Mouse (Mus musculus) thymus, adult 18-20 months (tissue): ENCODE results near the gene 2410002F23Rik.
"Not testable (repeated sequence)": the region's sequence is repeated elsewhere in the genome, so short reads cannot be mapped to it uniquely, and the experiment has no call there.

Source experiments
- DNase-seq, 2 experiments: peaks; one replicate each; pipeline ENCODE4 v3.0.0; 2022; ENCODE audit warnings: mixed read lengths in 2 of 2

Gene 2410002F23Rik

DNA sequence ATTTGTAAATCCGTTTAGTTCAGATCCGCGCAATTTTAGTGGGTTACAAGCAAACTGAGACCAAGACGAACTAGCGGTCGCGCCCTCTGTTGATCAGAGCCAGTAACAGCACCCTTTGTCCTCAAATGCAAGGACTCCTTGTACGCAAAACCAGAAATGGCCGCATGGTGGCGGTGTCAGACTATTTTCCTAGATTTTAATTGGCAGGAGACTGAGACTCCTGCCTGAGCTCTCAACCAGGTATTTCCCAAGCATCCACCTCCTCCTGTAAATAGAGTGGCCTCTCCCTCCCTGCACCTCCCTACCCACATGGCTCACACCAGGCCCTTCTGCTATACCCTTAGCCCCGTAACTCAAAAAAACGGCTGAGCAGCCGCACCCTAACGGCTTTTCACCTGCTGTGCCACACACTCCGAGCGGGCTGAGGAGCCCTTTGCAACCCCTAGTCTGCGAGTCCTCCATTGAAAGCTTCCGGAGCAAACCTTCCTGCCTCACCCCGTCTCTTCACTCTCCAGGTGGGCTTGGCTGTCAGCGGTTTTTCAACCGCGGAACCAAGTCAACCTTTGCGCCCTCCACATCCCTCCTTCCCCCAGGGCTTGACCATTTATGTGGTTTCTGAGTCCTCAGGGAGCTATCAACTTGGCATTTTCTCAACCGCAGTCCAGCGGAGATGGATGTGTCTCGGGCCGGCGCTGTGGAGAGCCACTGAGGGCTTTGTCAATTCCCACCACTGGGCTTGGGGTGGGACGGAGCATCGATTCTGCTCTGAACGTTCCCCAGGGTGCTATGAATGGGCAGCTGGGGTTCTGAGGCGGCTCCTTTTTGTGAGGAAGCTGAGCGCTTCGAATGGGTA lies 16.5 kb downstream of the 2410002F23Rik start:
- peak; percentile 75 to 81 for DNase-seq

DNA sequence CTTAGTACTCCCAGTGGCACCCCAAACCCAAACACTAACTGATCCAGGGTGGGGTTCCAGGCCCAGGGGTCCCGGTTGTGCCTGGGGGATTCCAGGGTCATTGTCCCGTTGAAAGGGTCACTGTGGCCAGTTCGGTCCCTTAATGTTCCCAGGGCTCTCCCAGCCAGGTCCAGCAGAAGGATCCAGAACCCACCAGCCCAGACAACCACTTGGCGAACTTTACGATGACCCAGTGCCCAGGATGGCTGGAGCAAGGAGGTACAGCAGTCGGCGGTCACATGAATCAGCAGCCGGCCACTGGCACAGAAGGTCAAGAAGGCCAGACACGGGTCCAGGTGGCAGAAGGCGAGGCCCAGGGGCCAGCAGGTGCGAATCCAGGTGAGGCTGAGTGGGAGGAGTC lies 21.6 kb downstream of the 2410002F23Rik start:
- DNase-seq, result no peak

DNA sequence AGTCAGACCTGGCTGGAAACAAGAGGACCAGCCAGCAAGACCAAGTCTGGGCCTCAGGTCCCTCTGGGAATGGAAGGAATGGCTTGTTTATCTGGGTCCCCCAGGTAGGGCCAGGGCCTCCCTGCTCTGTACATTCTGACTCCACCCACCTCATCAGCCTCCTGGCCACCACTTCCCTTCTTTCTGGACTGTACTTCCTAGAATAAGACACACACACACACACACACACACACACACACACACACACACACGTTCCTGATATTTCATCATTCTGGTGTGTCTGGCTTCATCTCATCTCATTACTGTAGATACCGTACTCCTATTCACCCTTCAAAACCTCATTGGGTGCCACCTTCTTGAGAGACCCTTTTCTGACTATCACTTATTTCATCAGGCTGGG lies 22.9 kb downstream of the 2410002F23Rik start:
- no peak for DNase-seq

DNA sequence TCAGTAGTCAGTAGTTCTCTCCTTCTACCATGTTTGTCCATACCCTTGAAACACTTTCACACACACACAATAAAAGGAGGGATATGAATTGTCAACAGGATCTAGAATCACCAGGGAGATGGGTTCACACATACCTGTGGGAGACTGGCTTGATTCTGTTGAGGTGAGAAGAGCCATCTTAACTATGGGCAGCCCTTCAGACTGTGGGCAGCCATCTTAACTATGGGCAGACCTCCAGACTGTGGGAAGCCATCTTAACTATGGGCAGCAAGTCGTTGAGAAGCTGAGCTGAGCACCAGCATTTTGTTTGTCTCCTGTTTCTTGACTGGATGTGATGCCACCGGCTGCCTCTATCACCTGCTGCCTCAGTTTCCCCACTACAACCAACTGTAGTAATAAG lies 24.8 kb downstream of the 2410002F23Rik start:
- DNase-seq, result no peak

GRCm38 (mm10) chr7:44272546-44272945 lies 26.0 kb downstream of the 2410002F23Rik start:
- DNase-seq, result no peak

DNA sequence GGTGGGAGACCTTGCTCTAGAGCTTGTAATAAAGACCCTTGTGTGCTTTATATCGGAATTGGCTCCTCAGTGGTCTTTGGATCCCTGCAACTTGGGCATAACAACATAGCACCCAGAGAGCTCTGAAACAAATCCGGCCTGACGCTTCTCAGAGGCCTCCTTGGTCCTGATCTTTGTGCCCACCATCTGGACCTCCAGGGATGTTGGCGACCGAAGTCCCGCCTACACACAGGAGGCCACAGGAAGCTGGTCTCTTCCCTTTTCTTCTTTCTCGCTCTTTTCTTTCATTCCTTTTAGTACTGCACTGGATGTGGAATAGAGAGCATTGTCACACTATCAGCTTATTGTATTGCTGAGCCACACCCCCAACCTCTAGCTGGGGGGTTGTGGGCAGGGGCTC lies 26.9 kb downstream of the 2410002F23Rik start:
- DNase-seq, result no peak

DNA sequence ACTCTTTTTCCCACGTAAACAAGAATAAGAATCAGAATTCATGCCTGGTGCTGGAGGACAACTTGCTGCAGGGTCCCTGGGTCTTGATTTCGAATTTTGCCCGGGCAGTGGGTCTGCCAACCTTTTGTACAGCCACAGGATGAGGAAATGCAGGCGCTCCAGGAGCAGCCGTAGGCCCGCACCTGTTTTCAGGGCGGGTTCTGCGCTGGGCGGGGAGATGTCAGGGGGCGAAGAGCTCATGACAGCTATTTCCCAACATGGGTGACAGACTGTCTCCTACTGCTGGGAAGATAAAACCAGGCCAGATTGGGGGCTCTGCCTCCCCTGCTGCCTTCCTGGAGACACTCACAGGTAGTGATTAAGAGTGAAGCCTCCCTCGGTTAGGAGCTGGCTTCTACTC lies 27.6 kb downstream of the 2410002F23Rik start:
- DNase-seq, result no peak

- DNase-seq, result no peak
Measured at GRCm38 (mm10) chr7:44275546-44275945, 29.0 kb downstream of the 2410002F23Rik start.

GRCm38 (mm10) chr7:44276461-44277249 lies 30.1 kb downstream of the 2410002F23Rik start:
- no peak for DNase-seq

DNA sequence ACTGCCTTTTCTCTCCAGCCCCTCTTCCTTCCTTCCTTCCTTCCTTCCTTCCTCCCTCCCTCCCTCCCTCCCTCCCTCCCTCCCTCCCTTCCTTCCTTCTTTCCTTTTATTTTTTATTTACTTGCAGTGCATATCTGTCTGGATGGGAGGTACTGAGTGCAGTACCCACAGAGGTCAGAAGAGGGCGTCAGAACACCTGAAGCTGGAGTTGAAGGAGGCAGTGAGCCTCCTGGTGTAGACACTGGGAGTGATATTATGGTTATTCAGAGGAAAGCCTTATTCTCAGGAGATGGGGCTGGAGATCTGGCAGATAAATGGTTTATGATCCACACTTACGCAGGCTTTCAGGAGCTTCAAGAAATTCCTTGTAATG lies 30.7 kb downstream of the 2410002F23Rik start:
- DNase-seq, result no peak

- DNase-seq, result no peak
Measured at GRCm38 (mm10) chr7:44280959-44281358, 34.4 kb downstream of the 2410002F23Rik start.

DNA sequence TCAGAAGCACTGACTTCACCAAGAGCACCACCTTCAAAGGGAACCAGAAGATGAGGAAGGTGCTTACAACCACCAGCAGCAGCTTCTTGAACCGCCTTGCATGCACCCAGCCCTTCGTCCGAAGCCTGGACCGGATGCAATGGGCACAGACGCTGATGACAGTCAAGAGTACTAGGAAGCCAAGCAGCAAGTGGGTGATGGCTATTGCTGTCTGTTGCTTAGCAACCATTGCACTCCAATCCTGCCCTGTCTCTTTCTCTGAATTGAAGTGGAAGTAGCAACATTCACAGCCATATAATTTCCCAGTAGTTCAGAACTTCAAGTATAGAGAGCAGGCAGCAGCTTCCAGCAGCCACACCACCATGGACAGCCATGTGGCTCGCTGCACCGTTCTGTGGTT lies 35.1 kb downstream of the 2410002F23Rik start:
- DNase-seq, result no peak

- DNase-seq, result no peak
Measured at GRCm38 (mm10) chr7:44287760-44288159, 41.2 kb downstream of the 2410002F23Rik start.

- DNase-seq, result no peak
Measured at GRCm38 (mm10) chr7:44290986-44291385, 44.5 kb downstream of the 2410002F23Rik start.

- DNase-seq, result no peak
Measured at GRCm38 (mm10) chr7:44291418-44291817, 44.9 kb downstream of the 2410002F23Rik start.

- not testable (repeated sequence) for DNase-seq
Measured at GRCm38 (mm10) chr7:44297501-44297900, 51.0 kb downstream of the 2410002F23Rik start.
